Mouse (Mus musculus) liver, adult 2 months (tissue): ENCODE results near the gene Xpc. TPM values are rescaled to one million over a fixed set of nuclear protein-coding genes. Genes with fewer than 3 reads are reported as not detected.

Experiments
- DNase-seq: peaks from one replicate; pipeline ENCODE4 v3.0.0-alpha.2; 2011; ENCODE audit warnings: low read depth, low spot score; ENCODE audit errors: extremely low read depth
- H3K27ac ChIP-seq: fragments of 200-500 bp; replicated peaks from 2 replicates; pipeline ENCODE4 v1.5.1; 2012; ENCODE audit warnings: low read depth, mild to moderate bottlenecking, control low read depth, inconsistent platforms, low read length; ENCODE audit not compliant: insufficient read depth
- H3K27me3 ChIP-seq: fragments of 200-500 bp; 2 replicates; pipeline ENCODE4 v1.6.1; 2012; ENCODE audit warnings: mild to moderate bottlenecking, moderate library complexity, low read length, inconsistent platforms; ENCODE audit not compliant: control insufficient read depth, insufficient read depth
- H3K36me3 ChIP-seq: fragments of 200-500 bp; 2 replicates; pipeline ENCODE4 v1.6.1; 2012; ENCODE audit warnings: low read length, inconsistent platforms; ENCODE audit not compliant: control insufficient read depth, insufficient read depth
- H3K4me1 ChIP-seq: fragments of 200-500 bp; 2 replicates; pipeline ENCODE4 v1.6.1; 2011; ENCODE audit warnings: low read length; ENCODE audit not compliant: control insufficient read depth, insufficient read depth
- H3K4me3 ChIP-seq: fragments of 200-500 bp; 2 replicates; pipeline ENCODE4 v1.5.1; 2011; ENCODE audit warnings: low read depth, mild to moderate bottlenecking, control low read depth, low read length, moderate library complexity; ENCODE audit not compliant: insufficient read depth
- H3K79me2 ChIP-seq: fragments of 200-500 bp; 2 replicates; pipeline ENCODE4 v1.6.1; 2012; ENCODE audit warnings: inconsistent platforms, mild to moderate bottlenecking, low read length, moderate library complexity; ENCODE audit not compliant: control insufficient read depth, insufficient read depth
- H3K9ac ChIP-seq: fragments of 200-500 bp; 2 replicates; pipeline ENCODE4 v1.6.1; 2012; ENCODE audit warnings: low read depth, mild to moderate bottlenecking, control low read depth, inconsistent platforms, low read length
- CTCF ChIP-seq: fragments of 200-500 bp; IDR thresholded peaks from 2 replicates; pipeline ENCODE4 v1.5.1; 2011; ENCODE audit warnings: low read depth, low read length, control low read depth
- POLR2A ChIP-seq: fragments of 200-500 bp; IDR thresholded peaks from 2 replicates; pipeline ENCODE4 v1.6.1; 2011; ENCODE audit warnings: low read length, control low read depth; ENCODE audit not compliant: insufficient read depth; ENCODE audit errors: extremely low read depth
- WGBS: fragments of 180-500 bp; shearing (Covaris S2); methylation state at CpG from one replicate; pipeline ENCODE4 v1.1.7; 2018; 5-methylcytosine and 5-hydroxymethylcytosine counted together
- polyA plus RNA-seq: library from polyadenylated mRNA; depleted of rRNA; stranded (reverse); fragments of >200 nt; gene quantifications from 2 replicates; pipeline ENCODE4 v1.2.3, GENCODE M21; 2012
- total RNA-seq: library from RNA; depleted of rRNA; stranded (reverse); fragments of >200 nt; gene quantifications from 2 replicates; pipeline ENCODE4 v1.2.3, GENCODE M21; 2014

Gene Xpc
- total and polyA plus RNA-seq, 2 experiments, result 5.6 to 12.4 TPM

- H3K36me3 ChIP-seq, result peaks cover 19% of the 10 kb centered on the region; the same call in 1 of the 2 replicates
- H3K4me3 ChIP-seq, result no peak overlapping the region
- H3K27ac ChIP-seq, result no peak overlapping the region
- DNase-seq, result no peak
- TF ChIP-seq POLR2A, result no peak
- TF ChIP-seq CTCF, result no peak
- H3K79me2 ChIP-seq, result no peaks in the 10 kb centered on the region; the same call in 1 of the 2 replicates
- no peak overlapping the region for H3K9ac ChIP-seq
- no peaks in the 10 kb centered on the region for H3K27me3 ChIP-seq
- WGBS, result 91% methylated on average over 7 of the region's 7 CpGs
- H3K4me1 ChIP-seq, result peaks cover 7% of the 10 kb centered on the region
Measured at GRCm38 (mm10) chr6:91518454-91519020, 2.8 kb upstream of the Xpc start.

- Histone ChIP-seq H3K4me3 (peak overlapping the region; percentile 71), H3K4me1 (peaks cover 7% of the 10 kb centered on the region), H3K36me3 (peaks cover 8% of the 10 kb centered on the region; the same call in 1 of the 2 replicates), H3K27me3 (no peaks in the 10 kb centered on the region), H3K9ac (peak overlapping the region; percentile 75), H3K79me2 (no peaks in the 10 kb centered on the region; the same call in 1 of the 2 replicates), H3K27ac (peak overlapping the region; percentile 40)
- DNase-seq, result peak; percentile 30
- TF ChIP-seq CTCF (no peak), POLR2A (no peak)
- 30% methylated on average over 10 of the region's 10 CpGs for WGBS
Measured at GRCm38 (mm10) chr6:91514737-91515362, 838 bp downstream of the Xpc start.

- Histone ChIP-seq H3K9ac (no peak overlapping the region), H3K27me3 (no peaks in the 10 kb centered on the region), H3K79me2 (no peaks in the 10 kb centered on the region; the same call in 1 of the 2 replicates), H3K27ac (no peak overlapping the region), H3K36me3 (peaks cover 4% of the 10 kb centered on the region; the same call in 1 of the 2 replicates), H3K4me1 (peaks cover 7% of the 10 kb centered on the region), H3K4me3 (no peak overlapping the region)
- no peak for DNase-seq
- TF ChIP-seq CTCF (no peak), POLR2A (no peak)
Measured at GRCm38 (mm10) chr6:91514135-91514534, 1.6 kb downstream of the Xpc start.

GRCm38 (mm10) chr6:91510211-91510610 is 5.5 kb downstream of the Xpc start:
- Histone ChIP-seq H3K36me3 (peaks cover 23% of the 10 kb centered on the region), H3K4me3 (no peak overlapping the region), H3K9ac (no peak overlapping the region), H3K27me3 (no peaks in the 10 kb centered on the region), H3K79me2 (no peaks in the 10 kb centered on the region; the same call in 1 of the 2 replicates), H3K27ac (no peak overlapping the region), H3K4me1 (peaks cover 4% of the 10 kb centered on the region)
- no peak for DNase-seq
- TF ChIP-seq POLR2A (no peak), CTCF (no peak)
- WGBS, result 83% methylated on average over 10 of the region's 10 CpGs

GRCm38 (mm10) chr6:91509326-91509725 is 6.4 kb downstream of the Xpc start:
- Histone ChIP-seq H3K9ac (no peak overlapping the region), H3K36me3 (peaks cover 26% of the 10 kb centered on the region), H3K27ac (no peak overlapping the region), H3K4me3 (no peak overlapping the region), H3K79me2 (no peaks in the 10 kb centered on the region; the same call in 1 of the 2 replicates), H3K27me3 (no peaks in the 10 kb centered on the region), H3K4me1 (no peaks in the 10 kb centered on the region; the same call in 1 of the 2 replicates)
- TF ChIP-seq POLR2A (no peak), CTCF (peak; percentile 95)
- DNase-seq, result peak; percentile 33
- 39% methylated on average over 7 of the region's 7 CpGs for WGBS

- H3K4me1 ChIP-seq, result no peaks in the 10 kb centered on the region
- no peak overlapping the region for H3K4me3 ChIP-seq
- no peak overlapping the region for H3K9ac ChIP-seq
- H3K27me3 ChIP-seq, result no peaks in the 10 kb centered on the region
- no peak overlapping the region for H3K27ac ChIP-seq
- DNase-seq, result no peak
- H3K79me2 ChIP-seq, result no peaks in the 10 kb centered on the region
- TF ChIP-seq POLR2A (no peak), CTCF (no peak)
- WGBS, result 96% methylated on average over 3 of the region's 3 CpGs
- peaks cover 36% of the 10 kb centered on the region for H3K36me3 ChIP-seq
Measured at GRCm38 (mm10) chr6:91508041-91508440, 7.6 kb downstream of the Xpc start.
